Mouse (Mus musculus) thymus, adult 18-20 months (tissue): ENCODE results near the gene Ube4b.
A peak's percentile ranks its signal among the peaks of the same experiment; 100 is the strongest.

Source experiments
- DNase-seq, 2 experiments: peaks; one replicate each; pipeline ENCODE4 v3.0.0; 2022; ENCODE audit warnings: mixed read lengths in 2 of 2

Ube4b gene

GRCm38 (mm10) chr4:149429592-149429991 lies 3.0 kb upstream of the Ube4b start:
- no peak for DNase-seq

- no peak for DNase-seq
Measured at GRCm38 (mm10) chr4:149425801-149426292, 702 bp downstream of the Ube4b start.

DNA sequence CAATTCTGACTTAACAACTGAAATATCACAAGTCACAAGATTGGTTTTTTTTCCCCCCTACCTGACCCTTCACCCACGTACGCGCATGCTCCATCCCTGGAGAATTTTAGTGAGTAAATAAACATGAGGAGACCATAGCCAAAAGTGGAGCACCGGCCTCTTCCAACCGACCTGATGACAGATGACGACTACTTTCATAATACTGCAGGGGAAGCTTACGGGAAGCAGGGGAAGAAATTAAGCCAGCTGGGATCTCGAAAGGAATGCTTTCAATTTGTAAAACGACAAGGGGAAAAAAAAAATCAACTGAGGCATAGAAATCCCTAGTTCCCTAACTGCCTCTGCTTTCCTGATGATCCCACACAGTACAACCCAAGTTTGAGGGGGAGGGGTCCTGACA lies 1.8 kb downstream of the Ube4b start:
- DNase-seq, result no peak

- DNase-seq, result no peak
Measured at GRCm38 (mm10) chr4:149417854-149418365, 8.6 kb downstream of the Ube4b start.

DNA sequence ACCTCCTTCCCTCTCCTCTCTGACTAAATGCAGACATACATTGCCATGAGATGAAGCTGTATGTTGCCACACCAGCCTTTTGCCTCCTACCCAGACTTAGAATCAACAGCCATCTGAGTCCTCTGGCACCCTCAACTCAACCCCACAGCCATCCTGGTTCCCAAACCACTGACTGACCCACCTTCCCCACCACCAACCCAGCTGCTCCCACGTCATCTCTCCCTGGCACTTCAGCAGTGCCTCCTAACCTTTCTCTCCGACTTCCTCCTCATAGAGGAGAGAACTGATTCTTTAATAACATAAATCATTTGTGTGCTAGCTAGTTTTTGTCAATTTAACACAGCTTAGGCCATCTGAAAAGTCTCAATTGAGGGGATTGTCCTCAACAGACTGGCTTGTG lies 9.6 kb downstream of the Ube4b start:
- DNase-seq, result no peak

- no peak for DNase-seq
Measured at GRCm38 (mm10) chr4:149416417-149416816, 10.1 kb downstream of the Ube4b start.

- DNase-seq, result no peak
Measured at GRCm38 (mm10) chr4:149415651-149416169, 10.8 kb downstream of the Ube4b start.

GRCm38 (mm10) chr4:149414259-149414658 lies 12.3 kb downstream of the Ube4b start:
- no peak for DNase-seq

GRCm38 (mm10) chr4:149409759-149410158 lies 16.8 kb downstream of the Ube4b start:
- no peak for DNase-seq

DNA sequence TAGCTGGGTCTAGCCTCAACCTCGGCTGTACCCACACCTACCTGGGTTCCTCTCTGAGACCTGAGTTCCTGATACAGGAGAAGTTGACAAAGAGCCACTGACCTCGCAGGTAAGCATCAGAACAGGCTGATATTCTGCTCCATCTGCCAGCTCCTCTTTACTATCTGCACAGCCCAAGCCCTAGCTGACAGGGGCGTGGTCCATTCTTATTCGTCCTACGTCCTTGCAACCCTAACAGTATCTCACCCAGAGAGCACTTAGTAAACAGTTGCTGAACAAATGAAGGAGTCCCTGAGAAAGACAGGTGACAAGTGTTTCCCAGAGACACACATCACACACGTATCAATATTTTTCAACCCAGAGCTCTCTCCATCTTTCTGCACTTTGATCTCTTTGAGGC lies 18.2 kb downstream of the Ube4b start:
- no peak for DNase-seq

GRCm38 (mm10) chr4:149407461-149407860 lies 19.1 kb downstream of the Ube4b start:
- DNase-seq, result no peak

DNA sequence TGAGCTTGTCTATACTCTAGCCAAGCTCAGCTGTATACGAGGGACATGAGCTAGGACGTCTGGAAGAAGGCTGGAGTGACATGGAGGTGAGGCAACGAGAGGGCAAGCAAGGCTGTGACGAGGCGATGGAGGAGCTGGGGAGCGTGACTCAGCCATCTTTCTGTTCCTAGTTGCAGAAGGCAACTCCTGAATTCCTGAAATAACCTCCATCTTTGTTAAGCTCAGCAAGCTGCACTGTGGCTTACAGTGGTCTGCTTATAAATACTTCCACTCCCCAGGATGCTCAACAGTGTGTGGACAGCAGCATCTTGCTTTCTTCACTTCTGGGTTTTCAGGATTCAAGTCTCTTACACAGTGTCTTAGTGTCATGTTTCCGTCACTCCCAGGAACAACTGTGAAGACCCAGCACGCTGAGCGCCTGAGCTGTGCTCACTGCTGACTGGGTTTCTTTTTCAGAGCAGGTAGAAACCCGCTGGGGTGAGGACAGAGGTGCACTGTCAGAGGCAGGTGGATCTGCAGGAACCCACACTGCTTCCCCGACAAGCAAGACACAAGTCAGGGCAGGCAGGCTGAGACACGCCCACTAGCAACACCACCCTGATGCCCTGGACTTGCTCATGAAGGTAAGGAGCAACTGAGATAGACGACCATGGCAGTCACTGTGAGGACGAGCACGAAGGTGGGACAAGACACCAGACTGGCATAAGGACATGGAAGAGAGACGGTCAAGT lies 20.7 kb downstream of the Ube4b start:
- DNase-seq, result no peak

DNA sequence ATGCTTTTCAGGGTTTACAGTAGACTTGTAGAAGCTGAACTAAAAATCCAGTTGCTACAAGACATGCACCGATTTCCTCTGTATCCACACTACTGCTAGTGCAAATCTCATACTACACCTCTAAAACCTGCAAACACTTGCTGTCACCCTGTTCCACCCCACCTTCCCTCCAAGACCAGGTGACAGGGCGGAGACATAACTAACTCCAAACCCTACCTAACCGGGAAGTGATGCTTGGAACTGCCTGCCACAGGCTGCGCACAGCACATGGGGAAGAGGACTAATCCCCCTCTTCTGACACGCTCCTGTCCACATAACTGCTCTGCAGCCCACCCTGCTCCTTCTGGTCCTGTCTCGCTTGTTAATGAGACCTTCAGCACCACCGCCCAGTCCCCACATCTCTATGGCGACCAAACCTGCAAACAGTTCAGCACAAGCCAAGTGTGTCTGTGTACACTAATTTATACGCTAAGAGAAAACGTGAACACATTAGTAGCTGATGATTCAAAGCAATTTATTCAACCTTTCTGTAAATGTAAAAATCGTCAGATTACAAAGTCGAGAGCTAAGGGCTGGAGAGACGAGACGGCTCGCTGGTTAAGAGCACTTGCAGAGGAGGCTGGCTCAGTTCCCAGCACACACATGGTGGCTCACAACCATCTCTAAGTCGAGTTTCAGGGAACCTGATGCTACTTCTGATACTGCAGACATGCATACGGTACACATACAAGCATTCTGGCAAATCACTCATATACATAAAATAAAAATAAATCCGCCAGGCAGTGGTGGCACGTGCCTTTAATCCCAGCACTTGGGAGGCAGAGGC lies 21.7 kb downstream of the Ube4b start:
- DNase-seq, result no peak

GRCm38 (mm10) chr4:149403037-149403436 lies 23.5 kb downstream of the Ube4b start:
- no peak for DNase-seq

DNA sequence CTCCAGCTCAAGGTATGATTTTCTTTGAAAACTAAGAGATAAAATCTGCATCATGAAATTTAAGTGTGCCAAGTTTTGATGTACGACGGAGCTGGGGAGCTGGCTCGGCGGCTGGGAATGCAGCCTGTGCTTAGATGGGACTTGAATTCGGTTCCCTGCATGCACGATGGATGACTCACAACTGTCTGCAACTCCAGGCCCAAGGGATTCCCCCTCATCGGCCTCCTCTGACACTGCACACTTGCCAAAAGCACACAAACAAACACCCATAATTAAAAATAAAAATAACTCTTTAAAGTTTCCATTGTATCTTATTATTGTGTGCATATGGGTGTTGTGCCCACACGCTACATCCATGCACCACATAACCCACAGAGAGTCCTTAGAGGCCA lies 25.0 kb downstream of the Ube4b start:
- DNase-seq, result no peak

DNA sequence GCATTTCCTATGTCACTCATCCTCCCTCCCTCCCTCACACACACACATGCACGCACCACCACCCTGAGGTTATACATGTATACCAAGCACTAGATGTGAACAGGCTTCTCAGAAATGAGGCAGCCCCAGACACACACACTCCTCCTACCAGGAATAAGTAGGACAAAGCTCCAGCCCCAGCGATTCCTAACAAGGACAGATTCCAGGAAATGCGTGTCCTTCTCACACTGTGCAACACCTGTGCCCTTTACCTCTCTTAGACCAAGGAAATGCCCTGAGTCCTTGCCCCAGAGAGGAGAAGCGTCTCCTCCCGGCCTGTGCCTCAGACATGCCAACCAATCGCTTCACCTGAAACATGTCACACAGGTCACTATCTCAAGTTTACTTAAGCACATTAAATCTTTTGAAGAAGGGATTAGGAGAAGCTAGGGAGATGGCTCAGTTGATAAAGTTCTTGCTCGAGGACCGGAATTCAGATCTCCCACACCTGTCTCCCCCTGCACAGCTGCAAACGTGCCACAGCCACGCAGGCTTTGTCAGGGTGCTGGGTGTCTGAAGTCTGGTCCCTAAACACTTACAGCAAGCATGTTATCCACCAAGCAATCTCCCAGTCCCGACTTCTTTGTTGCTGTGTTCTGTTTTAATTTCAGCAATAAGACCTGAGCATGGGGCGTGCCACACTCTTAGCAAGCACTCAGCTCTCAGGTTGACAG lies 25.5 kb downstream of the Ube4b start:
- peak in 1 of 2 experiments; percentile 29 for DNase-seq

- DNase-seq, result no peak
Measured at GRCm38 (mm10) chr4:149399331-149399910, 27.1 kb downstream of the Ube4b start.

GRCm38 (mm10) chr4:149398181-149398735 lies 28.3 kb downstream of the Ube4b start:
- DNase-seq, result no peak

DNA sequence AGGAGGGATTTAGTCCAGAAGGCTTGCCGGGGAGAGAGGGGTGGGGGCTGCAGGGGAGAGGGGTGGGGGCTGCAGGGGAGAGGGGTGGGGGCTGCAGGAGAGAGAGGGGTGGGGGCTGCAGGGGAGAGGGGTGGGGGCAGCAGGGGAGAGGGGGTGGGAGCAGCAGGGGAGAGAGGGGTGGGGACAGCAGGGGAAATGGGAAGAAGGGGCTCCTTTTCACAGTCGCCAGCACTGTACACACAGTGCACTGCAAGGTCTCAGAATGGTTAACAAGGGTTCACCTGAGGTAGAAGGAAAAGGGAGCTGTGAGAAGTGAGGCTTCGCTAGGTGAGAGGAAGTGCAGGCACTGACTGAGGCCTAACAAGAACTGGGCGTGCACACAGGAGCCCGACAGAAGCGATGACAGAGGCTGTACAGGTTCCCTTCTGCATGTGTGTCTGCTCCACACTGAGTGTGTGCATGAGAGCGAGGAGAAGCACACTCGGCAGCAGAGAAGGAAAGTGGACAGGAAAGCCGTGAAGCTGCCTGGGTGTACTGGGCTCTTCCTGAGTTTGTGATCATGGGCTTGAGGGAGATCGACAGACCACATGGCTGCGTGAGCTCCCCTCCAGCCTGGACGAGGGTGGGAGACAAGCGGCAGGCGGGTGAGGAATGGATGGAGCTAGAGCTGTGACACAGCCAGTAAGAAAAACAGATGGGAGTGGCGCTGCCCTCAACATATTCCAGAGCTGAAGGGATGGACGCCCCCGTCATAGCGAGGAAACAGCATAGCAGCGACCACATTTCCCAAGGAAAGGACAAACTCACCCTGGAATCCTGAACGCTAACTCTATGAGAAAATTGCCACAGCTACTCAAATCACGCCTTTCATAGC lies 29.9 kb downstream of the Ube4b start:
- DNase-seq, result no peak

DNA sequence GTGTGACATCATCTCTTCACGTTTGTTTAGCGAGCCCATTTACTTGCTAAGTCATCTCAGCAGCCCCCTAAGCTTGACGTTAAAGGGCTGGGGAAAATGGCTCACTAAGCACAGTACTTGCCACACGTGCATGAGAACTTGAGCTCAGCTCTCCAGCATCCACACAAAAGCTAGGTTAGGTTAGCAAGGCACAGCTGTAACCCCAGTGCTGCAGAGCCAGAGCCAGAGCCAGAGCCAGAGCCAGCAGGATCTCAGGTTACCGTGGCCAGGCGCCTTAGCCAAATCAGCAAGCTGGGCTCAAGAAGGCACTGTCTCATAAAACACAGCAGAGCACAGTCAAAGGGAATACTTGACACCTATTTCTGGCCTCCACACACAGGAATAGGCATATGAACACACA lies 31.0 kb downstream of the Ube4b start:
- DNase-seq, result no peak

DNA sequence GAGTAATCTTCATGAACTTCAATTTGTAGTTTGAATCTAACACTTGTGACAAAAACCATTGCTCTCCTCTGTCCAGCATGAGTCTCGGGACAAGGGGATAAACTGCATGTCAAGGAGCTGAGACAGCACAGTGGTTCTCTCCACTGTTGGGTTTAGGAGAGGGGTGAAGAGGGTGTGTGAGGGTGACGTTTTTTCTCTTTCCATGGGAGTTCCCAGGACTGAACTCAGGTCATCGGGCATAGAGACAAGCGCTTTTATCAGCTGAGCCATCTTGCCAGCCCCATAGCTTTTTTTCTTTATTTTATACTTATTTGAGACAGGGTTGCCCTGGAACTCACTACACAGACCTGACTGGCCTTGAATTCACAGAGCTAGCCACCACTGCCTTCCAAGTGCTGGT lies 32.3 kb downstream of the Ube4b start:
- DNase-seq, result no peak
